Mouse (Mus musculus): Measurements from ENCODE around the gene Fam227a. TPM values are rescaled to one million over a fixed set of nuclear protein-coding genes. Genes with fewer than 3 reads are reported as not detected.

The Fam227a gene
- polyA plus RNA-seq, 1 experiment from 2014 or later = 5.8 TPM

Small RNA genes lying within 50 kb of the gene (microRNA-seq; reads per million reads assigned to microRNA genes)
- not detected for gene Gm27903

Other genes starting within 250 kb of the Fam227a start
- 200 and 208 TPM in 2 replicates for gene Csnk1e, start 203.4 kb downstream of the Fam227a start, polyA plus RNA-seq (2015; fragmentation: Nextera tagmentation; extraction: Ambion mirVana)
- gene Kcnj4, start 153.7 kb downstream of the Fam227a start, polyA plus RNA-seq (2015; fragmentation: Nextera tagmentation; extraction: Ambion mirVana) = not detected in 2 replicates
- gene Kdelr3, start 142.5 kb downstream of the Fam227a start, polyA plus RNA-seq (2015; fragmentation: Nextera tagmentation; extraction: Ambion mirVana) = 5.1 and 6.4 TPM in 2 replicates
- 61.5 and 66.8 TPM in 2 replicates for gene Ddx17, start 112.2 kb downstream of the Fam227a start, polyA plus RNA-seq (2015; fragmentation: Nextera tagmentation; extraction: Ambion mirVana)
- 1.4 and 1.5 TPM in 2 replicates for gene Dmc1, start 53.8 kb downstream of the Fam227a start, polyA plus RNA-seq (2015; fragmentation: Nextera tagmentation; extraction: Ambion mirVana)
- 103 and 109 TPM in 2 replicates for gene Cby1, start 243 bp upstream of the Fam227a start, polyA plus RNA-seq (2015; fragmentation: Nextera tagmentation; extraction: Ambion mirVana)
- gene Tomm22, start 11.9 kb upstream of the Fam227a start, polyA plus RNA-seq (2015; fragmentation: Nextera tagmentation; extraction: Ambion mirVana) = 288 TPM in 2 replicates
- gene Josd1, start 29.0 kb upstream of the Fam227a start, polyA plus RNA-seq (2015; fragmentation: Nextera tagmentation; extraction: Ambion mirVana) = 17.9 and 18.7 TPM in 2 replicates
- 47.2 and 50.9 TPM in 2 replicates for gene Gtpbp1, start 31.9 kb upstream of the Fam227a start, polyA plus RNA-seq (2015; fragmentation: Nextera tagmentation; extraction: Ambion mirVana)
- 8.1 and 8.4 TPM in 2 replicates for gene Sun2, start 83.6 kb upstream of the Fam227a start, polyA plus RNA-seq (2015; fragmentation: Nextera tagmentation; extraction: Ambion mirVana)
- 90.6 and 94.0 TPM in 2 replicates for gene Dnal4, start 118.9 kb upstream of the Fam227a start, polyA plus RNA-seq (2015; fragmentation: Nextera tagmentation; extraction: Ambion mirVana)
- 7.9 and 8.3 TPM in 2 replicates for gene Nptxr, start 145.8 kb upstream of the Fam227a start, polyA plus RNA-seq (2015; fragmentation: Nextera tagmentation; extraction: Ambion mirVana)
- not detected in 2 replicates for gene Npcd, start 175.3 kb upstream of the Fam227a start, polyA plus RNA-seq (2015; fragmentation: Nextera tagmentation; extraction: Ambion mirVana)
- 39.0 and 43.8 TPM in 2 replicates for gene Cbx6, start 175.7 kb upstream of the Fam227a start, polyA plus RNA-seq (2015; fragmentation: Nextera tagmentation; extraction: Ambion mirVana)
- 5.8 and 6.6 TPM in 2 replicates for gene Apobec3, start 232.7 kb upstream of the Fam227a start, polyA plus RNA-seq (2015; fragmentation: Nextera tagmentation; extraction: Ambion mirVana)

Data from forebrain, embryonic 13.5 days (tissue).